Mouse (Mus musculus): ENCODE data around the gene Wfdc8. TPM values are rescaled to one million over a fixed set of nuclear protein-coding genes. Genes with fewer than 3 reads are reported as not detected.

Wfdc8 gene
- polyA plus RNA-seq, 1 experiment, result not detected

DNA sequence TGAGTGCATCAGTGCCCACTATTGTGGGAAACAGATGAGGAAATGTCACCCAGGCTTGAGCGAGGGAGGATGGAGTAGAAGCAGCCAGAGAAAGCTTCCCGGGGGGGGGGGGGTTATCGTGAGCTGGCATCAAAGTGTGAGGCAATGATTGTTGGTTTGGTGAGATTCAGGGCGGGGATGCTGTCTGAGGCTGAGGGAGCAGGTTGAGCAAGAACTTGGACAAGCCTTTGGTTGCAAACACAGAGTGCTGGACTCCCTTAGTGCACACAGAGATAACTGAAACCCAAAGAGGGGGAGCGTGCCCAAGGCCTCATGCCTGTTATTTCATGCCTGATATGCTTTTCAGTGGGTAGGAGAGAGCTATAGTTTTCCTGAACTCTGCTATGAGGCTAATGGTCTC lies 46.0 kb downstream of the Wfdc8 start:
- no peak for TF ChIP-seq MYOD1 (IDR thresholded peaks at IDR 0.05; ENCODE audit: control insufficient read depth, insufficient read length, low read depth)
- no peak for TF ChIP-seq MYOG (IDR thresholded peaks at IDR 0.05; ENCODE audit: control insufficient read depth, extremely low read depth, insufficient read length)
- no peak for TF ChIP-seq CEBPB (IDR thresholded peaks at IDR 0.05; ENCODE audit: low read depth)
- TF ChIP-seq CTCF (IDR thresholded peaks at IDR 0.05; ENCODE audit: control insufficient read depth, insufficient read depth, insufficient read length), result no peak
- no peak for TF ChIP-seq FOSL1 (IDR thresholded peaks at IDR 0.05; ENCODE audit: insufficient read depth, low read length, poor library complexity, severe bottlenecking)
- TF ChIP-seq MAX (IDR thresholded peaks at IDR 0.05), result no peak
- no peak for TF ChIP-seq USF1 (IDR thresholded peaks at IDR 0.05; ENCODE audit: low read depth)

DNA sequence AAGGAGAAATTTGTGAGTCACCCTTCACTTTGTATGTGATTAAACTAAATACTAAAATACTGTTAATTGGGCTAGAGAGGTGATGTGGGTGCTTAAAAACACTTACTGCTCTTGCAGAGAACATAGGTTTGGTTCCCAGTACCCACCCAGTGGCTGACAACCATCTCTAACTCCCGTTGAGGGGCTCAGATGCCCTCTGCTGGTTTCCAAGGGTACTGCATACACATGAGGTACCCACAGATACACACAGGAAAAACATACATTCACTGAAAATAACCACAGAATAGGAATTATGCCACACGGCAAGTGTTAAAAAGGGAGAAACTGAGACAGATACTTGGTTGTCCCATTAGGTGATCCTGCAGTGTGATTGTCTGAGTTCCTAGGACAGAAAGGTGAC lies 46.4 kb downstream of the Wfdc8 start:
- Histone ChIP-seq H3K79me3 (ENCODE audit: low read depth) (no peaks in the 10 kb centered on the region), H3K4me3 (ENCODE audit: insufficient read depth, poor library complexity, severe bottlenecking) (no peak overlapping the region), H3ac (ENCODE audit: control insufficient read depth, insufficient read length, low read depth) (no peak overlapping the region), H3K36me3 (ENCODE audit: control insufficient read depth, insufficient read depth) (no peaks in the 10 kb centered on the region), H3K27me3 (ENCODE audit: control insufficient read depth, insufficient read depth, insufficient read length) (peaks cover 77% of the 10 kb centered on the region), H3K79me2 (ENCODE audit: control insufficient read depth, insufficient read depth) (no peaks in the 10 kb centered on the region)
- TF ChIP-seq MAX (IDR thresholded peaks at IDR 0.05), result no peak
- no peak for TF ChIP-seq CEBPB (IDR thresholded peaks at IDR 0.05; ENCODE audit: low read depth)
- TF ChIP-seq FOSL1 (IDR thresholded peaks at IDR 0.05; ENCODE audit: insufficient read depth, low read length, poor library complexity, severe bottlenecking), result no peak
- TF ChIP-seq MYOD1 (IDR thresholded peaks at IDR 0.05; ENCODE audit: control insufficient read depth, insufficient read length, low read depth), result no peak
- TF ChIP-seq USF1 (IDR thresholded peaks at IDR 0.05; ENCODE audit: low read depth), result no peak
- TF ChIP-seq MYOG (IDR thresholded peaks at IDR 0.05; ENCODE audit: control insufficient read depth, extremely low read depth, insufficient read length), result no peak
- no peak for TF ChIP-seq CTCF (IDR thresholded peaks at IDR 0.05; ENCODE audit: control insufficient read depth, insufficient read depth, insufficient read length)

More for the DNA sequence above, 46.0 kb downstream of the Wfdc8 start:
- H3K27me3 ChIP-seq (ENCODE audit: control insufficient read depth, insufficient read depth, insufficient read length), result peaks cover 77% of the 10 kb centered on the region
- no peaks in the 10 kb centered on the region for H3K79me3 ChIP-seq (ENCODE audit: low read depth)
- H3K79me2 ChIP-seq (ENCODE audit: control insufficient read depth, insufficient read depth), result no peaks in the 10 kb centered on the region
- no peak overlapping the region for H3K4me3 ChIP-seq (ENCODE audit: insufficient read depth, poor library complexity, severe bottlenecking)
- H3K36me3 ChIP-seq (ENCODE audit: control insufficient read depth, insufficient read depth), result no peaks in the 10 kb centered on the region
- H3ac ChIP-seq (ENCODE audit: control insufficient read depth, insufficient read length, low read depth), result no peak overlapping the region

DNA sequence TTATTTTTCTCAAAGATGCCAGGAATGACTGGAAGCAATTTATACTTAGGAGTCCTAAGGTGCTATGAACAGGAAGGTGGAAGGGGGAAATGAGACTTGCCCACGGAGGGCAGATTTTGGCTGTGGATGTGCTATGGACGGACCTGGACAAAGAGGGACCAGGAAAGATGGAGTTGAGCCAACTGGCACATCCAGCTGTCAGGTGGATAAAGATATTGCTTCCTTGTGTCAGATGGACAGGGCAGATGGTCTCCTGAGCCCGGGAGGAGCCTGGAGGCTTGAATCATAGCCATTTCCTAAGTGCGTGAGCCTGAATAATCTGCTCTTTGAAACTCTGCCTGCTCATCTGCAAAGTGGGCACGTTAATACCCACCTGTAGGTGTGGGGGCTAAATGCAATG lies 49.1 kb downstream of the Wfdc8 start:
- Histone ChIP-seq H3K36me3 (ENCODE audit: control insufficient read depth, insufficient read depth) (no peaks in the 10 kb centered on the region), H3K27me3 (ENCODE audit: control insufficient read depth, insufficient read depth, insufficient read length) (peaks cover 58% of the 10 kb centered on the region), H3K4me3 (ENCODE audit: insufficient read depth, poor library complexity, severe bottlenecking) (no peak overlapping the region), H3K79me2 (ENCODE audit: control insufficient read depth, insufficient read depth) (no peaks in the 10 kb centered on the region), H3K79me3 (ENCODE audit: low read depth) (no peaks in the 10 kb centered on the region), H3ac (ENCODE audit: control insufficient read depth, insufficient read length, low read depth) (no peak overlapping the region)
- TF ChIP-seq USF1 (IDR thresholded peaks at IDR 0.05; ENCODE audit: low read depth) (no peak), CEBPB (IDR thresholded peaks at IDR 0.05; ENCODE audit: low read depth) (no peak), FOSL1 (IDR thresholded peaks at IDR 0.05; ENCODE audit: insufficient read depth, low read length, poor library complexity, severe bottlenecking) (no peak), MYOG (IDR thresholded peaks at IDR 0.05; ENCODE audit: control insufficient read depth, extremely low read depth, insufficient read length) (no peak), MYOD1 (IDR thresholded peaks at IDR 0.05; ENCODE audit: control insufficient read depth, insufficient read length, low read depth) (no peak), MAX (IDR thresholded peaks at IDR 0.05) (no peak), CTCF (IDR thresholded peaks at IDR 0.05; ENCODE audit: control insufficient read depth, insufficient read depth, insufficient read length) (no peak)

DNA sequence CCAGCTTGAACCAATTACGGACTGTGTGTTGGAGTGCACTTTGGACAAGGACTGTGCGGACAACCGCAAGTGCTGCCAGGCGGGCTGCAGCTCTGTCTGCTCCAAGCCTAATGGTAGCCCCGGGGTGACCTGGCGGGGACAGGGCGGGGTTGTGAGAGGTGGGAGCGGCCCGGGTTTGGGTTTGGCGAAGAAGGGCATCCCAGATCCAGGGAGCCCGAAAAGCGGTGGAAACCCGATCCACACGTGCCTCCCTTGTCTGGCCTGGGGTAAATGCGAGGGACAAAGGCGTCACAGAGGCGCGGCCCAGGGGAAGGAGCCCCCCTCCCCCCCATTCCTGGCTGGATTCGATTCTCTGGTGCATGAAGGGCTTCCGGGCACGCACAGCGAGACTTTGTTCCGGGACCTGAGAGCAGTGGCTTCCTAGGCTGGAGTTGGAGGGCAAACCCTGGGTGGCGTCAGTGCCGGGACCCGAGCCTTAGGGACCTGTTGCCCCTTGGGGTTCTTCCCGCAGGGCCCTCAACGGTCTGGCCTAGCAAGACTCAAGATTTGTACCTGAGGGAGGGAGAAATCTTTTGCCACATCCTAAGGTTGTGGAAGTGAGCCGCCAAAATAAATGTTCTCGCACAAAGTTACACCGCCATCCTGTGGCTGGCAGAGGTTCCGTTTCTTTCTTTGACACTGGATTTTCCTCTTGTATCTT lies 49.9 kb downstream of the Wfdc8 start:
- H3K27me3 ChIP-seq (ENCODE audit: control insufficient read depth, insufficient read depth, insufficient read length), result peaks cover 49% of the 10 kb centered on the region
- no peaks in the 10 kb centered on the region for H3K36me3 ChIP-seq (ENCODE audit: control insufficient read depth, insufficient read depth)
- H3K79me2 ChIP-seq (ENCODE audit: control insufficient read depth, insufficient read depth), result no peaks in the 10 kb centered on the region
- no peak overlapping the region for H3K4me3 ChIP-seq (ENCODE audit: insufficient read depth, poor library complexity, severe bottlenecking)
- no peaks in the 10 kb centered on the region for H3K79me3 ChIP-seq (ENCODE audit: low read depth)
- no peak overlapping the region for H3ac ChIP-seq (ENCODE audit: control insufficient read depth, insufficient read length, low read depth)
- TF ChIP-seq CTCF (IDR thresholded peaks at IDR 0.05; ENCODE audit: control insufficient read depth, insufficient read depth, insufficient read length) (no peak), MAX (IDR thresholded peaks at IDR 0.05) (no peak), MYOG (IDR thresholded peaks at IDR 0.05; ENCODE audit: control insufficient read depth, extremely low read depth, insufficient read length) (no peak)

DNA sequence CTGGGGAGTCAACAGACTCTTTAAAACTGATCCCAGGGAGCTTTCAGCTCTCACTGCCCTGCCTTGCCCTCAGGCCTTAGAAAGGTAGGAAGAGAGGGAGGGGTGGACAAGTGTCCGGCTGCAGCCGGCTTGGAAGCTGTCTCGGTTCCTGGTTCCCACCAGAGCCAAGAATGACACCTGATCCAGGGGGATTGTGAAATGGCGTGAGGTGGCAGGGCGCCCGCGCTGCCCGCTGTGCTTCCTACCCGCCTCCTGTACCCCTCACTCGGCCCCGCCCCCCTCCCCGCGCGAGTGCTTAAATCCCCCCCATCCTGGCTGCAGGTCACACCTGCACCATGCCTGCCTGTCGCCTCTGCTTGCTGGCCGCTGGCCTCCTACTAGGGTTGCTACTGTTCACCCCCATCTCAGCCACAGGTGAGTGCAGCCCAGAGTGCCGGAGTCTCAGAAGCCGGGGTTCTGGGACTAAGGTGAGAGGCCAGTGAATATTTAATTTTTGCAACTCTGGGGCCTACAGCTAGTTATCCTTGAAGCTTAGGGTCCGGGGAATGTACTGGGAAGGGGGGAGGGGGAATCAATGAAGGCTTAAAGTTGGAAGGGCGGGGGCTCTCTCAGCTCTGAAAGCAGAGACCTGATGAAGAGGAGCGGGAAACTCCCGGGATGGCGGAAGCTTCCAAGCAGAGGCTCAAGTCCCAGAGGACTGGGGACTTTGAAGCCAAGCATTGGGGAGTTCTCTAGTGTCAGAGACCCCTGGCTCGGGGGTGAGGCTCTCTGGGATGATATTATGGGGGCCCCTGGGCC lies 50.8 kb downstream of the Wfdc8 start, which contains the start of gene Wfdc2:
TSS of gene Wfdc2 (plus strand) at position 23 of the 798 bp plus-strand sequence.
- H3K27me3 ChIP-seq (ENCODE audit: control insufficient read depth, insufficient read depth, insufficient read length), result peaks cover 48% of the 10 kb centered on the region
- H3K4me3 ChIP-seq (ENCODE audit: insufficient read depth, poor library complexity, severe bottlenecking), result no peak within 1 kb of the TSS
- H3K79me3 ChIP-seq (ENCODE audit: low read depth), result no peaks in the 10 kb centered on the region
- no peaks in the 10 kb centered on the region for H3K79me2 ChIP-seq (ENCODE audit: control insufficient read depth, insufficient read depth)
- TF ChIP-seq FOSL1 (IDR thresholded peaks at IDR 0.05; ENCODE audit: insufficient read depth, low read length, poor library complexity, severe bottlenecking) (no peak), MYOG (IDR thresholded peaks at IDR 0.05; ENCODE audit: control insufficient read depth, extremely low read depth, insufficient read length) (no peak), MAX (IDR thresholded peaks at IDR 0.05) (no peak), MYOD1 (IDR thresholded peaks at IDR 0.05; ENCODE audit: control insufficient read depth, insufficient read length, low read depth) (no peak)
- no peaks in the 10 kb centered on the region for H3K36me3 ChIP-seq (ENCODE audit: control insufficient read depth, insufficient read depth)
- H3ac ChIP-seq (ENCODE audit: control insufficient read depth, insufficient read length, low read depth), result no peak within 1 kb of the TSS

All from C2C12 (cell line).